In genomic region chr5:129002571-129003011, GRCm38 (mm10) we compare ENCODE assay signal across 9 mouse cellular contexts. TPM values are rescaled to one million over a fixed set of nuclear protein-coding genes. Genes with fewer than 3 reads are reported as not detected.
DNase-seq lines count a peak whose midpoint lies in the region; ATAC-seq and TF ChIP-seq lines count a peak whose summit lies in the region.
"Had no signal": no experiment of that assay in that cellular context is flagged by ENCODE, and none has a peak within 500 bp of the region (broad histone marks: within the 10 kb centered on the region; RNA-seq: fewer than 3 reads in every experiment).

No protein-coding gene starts in this region.

- no peak for TF ChIP-seq POLR2A in MEL (IDR thresholded peaks at IDR 0.05; ENCODE audit: control insufficient read depth in 1 of 2, insufficient read depth in 1 of 2, low read depth in 1 of 2, low read length in 2 of 2, poor library complexity in 1 of 2)

- ATAC-seq in liver, embryonic 12.5 days, result no peak
- no peak for ATAC-seq in forebrain, embryonic 14.5 days
- no peak for ATAC-seq in forebrain, embryonic 12.5 days (ENCODE audit: low FRiP score)

- no peaks in the 10 kb centered on the region for H3K27me3 ChIP-seq in MEL (ENCODE audit: control insufficient read depth in 1 of 2, insufficient read depth in 2 of 2, low read length in 2 of 2)
- no peaks in the 10 kb centered on the region for H3K27me3 ChIP-seq in liver, embryonic 12.5 days (replicated peaks)
- H3K27me3 ChIP-seq in forebrain, embryonic 14.5 days (replicated peaks; ENCODE audit: control insufficient read depth, insufficient read depth, low read length), result no peaks in the 10 kb centered on the region
- H3K27me3 ChIP-seq in forebrain, embryonic 12.5 days, result no peaks in the 10 kb centered on the region; the same call in 1 of the 2 replicates
- H3K27me3 ChIP-seq: hindbrain, embryonic 15.5 days had no signal

- no peak for TF ChIP-seq EP300 in MEL (IDR thresholded peaks at IDR 0.05; ENCODE audit: low read depth in 1 of 2, low read length in 2 of 2)

- H3K36me3 ChIP-seq in MEL (ENCODE audit: control insufficient read depth in 1 of 2, insufficient read depth in 2 of 2, low read length in 2 of 2), result peaks cover 5 to 54% of the 10 kb centered on the region in 2 experiments; a peak in 3 of 4 replicates
- peaks cover 73% of the 10 kb centered on the region for H3K36me3 ChIP-seq in liver, embryonic 12.5 days
- 0 out of 2 replicates have a peak, but pooled peaks cover 11% of the 10 kb centered on the region for H3K36me3 ChIP-seq in forebrain, embryonic 14.5 days (ENCODE audit: control insufficient read depth, insufficient read depth, low read length)
- peaks cover 14% of the 10 kb centered on the region; the same call in 1 of the 2 replicates for H3K36me3 ChIP-seq in forebrain, embryonic 12.5 days (replicated peaks)
- H3K36me3 ChIP-seq: hindbrain, embryonic 15.5 days had no signal

- peak overlapping the region; percentile 88 for H3K4me2 ChIP-seq in liver, embryonic 12.5 days
- no peak overlapping the region for H3K4me2 ChIP-seq in forebrain, embryonic 14.5 days (ENCODE audit: low read length)
- H3K4me2 ChIP-seq in forebrain, embryonic 12.5 days, result no peak overlapping the region
- H3K4me2 ChIP-seq: hindbrain, embryonic 15.5 days had no signal

- H3K9me3 ChIP-seq in MEL (replicated peaks; ENCODE audit: insufficient read depth, low read length), result no peaks in the 10 kb centered on the region
- H3K9me3 ChIP-seq in liver, embryonic 12.5 days (replicated peaks), result no peaks in the 10 kb centered on the region
- H3K9me3 ChIP-seq in forebrain, embryonic 14.5 days (replicated peaks; ENCODE audit: control insufficient read depth, low read length), result no peaks in the 10 kb centered on the region
- no peaks in the 10 kb centered on the region for H3K9me3 ChIP-seq in forebrain, embryonic 12.5 days
- H3K9me3 ChIP-seq: hindbrain, embryonic 15.5 days had no signal

- no peak for TF ChIP-seq CTCF in MEL (IDR thresholded peaks at IDR 0.05 in 2 of 3, conservative IDR thresholded peaks at IDR 0.05 in 1 of 3; ENCODE audit: control insufficient read depth in 1 of 3, insufficient read depth in 1 of 3, low read depth in 2 of 3, low read length in 3 of 3, poor library complexity in 1 of 3, severe bottlenecking in 1 of 3)

- TF ChIP-seq RAD21 in MEL (IDR thresholded peaks at IDR 0.05; ENCODE audit: low read depth, low read length), result no peak

- H3K4me1 ChIP-seq in MEL (ENCODE audit: control insufficient read depth in 1 of 2, insufficient read depth in 2 of 2, low read length in 2 of 2), result peaks cover 9 to 58% of the 10 kb centered on the region in 2 experiments
- peaks cover 82% of the 10 kb centered on the region for H3K4me1 ChIP-seq in liver, embryonic 12.5 days
- H3K4me1 ChIP-seq in forebrain, embryonic 14.5 days (ENCODE audit: control insufficient read depth, insufficient read depth, low read length), result no peaks in the 10 kb centered on the region
- H3K4me1 ChIP-seq in forebrain, embryonic 12.5 days, result peaks cover 27% of the 10 kb centered on the region

- intact Hi-C loops in heart, postnatal 14 days (cut with DNase I), result no loop called here

- 10% methylated on average over 14 of the region's 14 CpGs for WGBS in liver, embryonic 12.5 days (ENCODE audit: insufficient replicate concordance)
- 68% methylated on average over 14 of the region's 14 CpGs for WGBS in forebrain, embryonic 14.5 days
- WGBS in forebrain, embryonic 12.5 days, result 67% methylated on average over 14 of the region's 14 CpGs

- H3K9ac ChIP-seq in MEL (ENCODE audit: control insufficient read depth, low read depth, low read length, poor library complexity, severe bottlenecking), result peak overlapping the region; percentile 23
- peak overlapping the region; percentile 70 for H3K9ac ChIP-seq in liver, embryonic 12.5 days
- H3K9ac ChIP-seq in forebrain, embryonic 14.5 days (ENCODE audit: low read length), result no peak overlapping the region
- no peak overlapping the region for H3K9ac ChIP-seq in forebrain, embryonic 12.5 days
- H3K9ac ChIP-seq: hindbrain, embryonic 15.5 days had no signal

- H3K4me3 ChIP-seq in MEL (ENCODE audit: control insufficient read depth in 1 of 2, insufficient read depth in 1 of 2, low read depth in 2 of 2, low read length in 2 of 2), result peak overlapping the region in 1 of 2 experiments; percentile 6; a peak in 1 of 4 replicates
- H3K4me3 ChIP-seq in liver, embryonic 12.5 days, result peak overlapping the region; percentile 26
- H3K4me3 ChIP-seq in forebrain, embryonic 14.5 days (ENCODE audit: low read depth, low read length), result no peak overlapping the region
- H3K4me3 ChIP-seq in forebrain, embryonic 12.5 days (replicated peaks), result no peak overlapping the region
- H3K4me3 ChIP-seq: hindbrain, embryonic 15.5 days had no signal

- DNase-seq in 416B (ENCODE audit: low read depth), result peak; percentile 74
- peak; percentile 55 for DNase-seq in MEL (ENCODE audit: low read depth, low spot score)
- DNase-seq in heart, postnatal 14 days, result peak; percentile 37 to 49
- no peak for DNase-seq in frontal cortex, adult 2 months (ENCODE audit: extremely low spot score in 1 of 2, low spot score in 1 of 2)
- DNase-seq in layer of hippocampus, adult 11-12 months (ENCODE audit: low spot score), result no peak
- no peak for DNase-seq in forebrain, embryonic 14.5 days (ENCODE audit: low spot score)

- peaks cover 52% of the 10 kb centered on the region for H3K79me2 ChIP-seq in MEL (ENCODE audit: control insufficient read depth, insufficient read depth, low read length, poor library complexity)

- peak overlapping the region; percentile 50 for H3K27ac ChIP-seq in MEL (ENCODE audit: control insufficient read depth, low read depth, low read length)
- peak overlapping the region; percentile 99 for H3K27ac ChIP-seq in liver, embryonic 12.5 days
- H3K27ac ChIP-seq in forebrain, embryonic 14.5 days (ENCODE audit: low read depth, low read length), result no peak overlapping the region
- H3K27ac ChIP-seq in forebrain, embryonic 12.5 days, result no peak overlapping the region
- H3K27ac ChIP-seq: hindbrain, embryonic 15.5 days had no signal

TF ChIP-seq in MEL, 35 proteins besides CTCF, POLR2A, EP300 and RAD21:
- TF ChIP-seq UBTF (IDR thresholded peaks at IDR 0.05; ENCODE audit: borderline replicate concordance, insufficient read depth, low read depth, low read length), result 0 out of 2 replicates have a peak, but pooled peaks have one; percentile 28
- TF ChIP-seq RCOR1 (IDR thresholded peaks at IDR 0.05; ENCODE audit: low read depth, low read length), result no peak
- no peak for TF ChIP-seq NRF1 (IDR thresholded peaks at IDR 0.05; ENCODE audit: insufficient read depth, low read depth, low read length, poor library complexity, severe bottlenecking)
TF ChIP-seq in MEL: peak in this region for 1.

RNA-seq across cellular contexts. Expression of gene Stx2, which starts 5.8 kb away (rescaled TPM):
- total RNA-seq in MEL (2012; rRNA removed), result 69.0 and 84.8 TPM in 2 replicates
- 10 to 100 TPM in 1 of 2 experiments, not detected in 1; 97.1 TPM for polyA plus RNA-seq in MEL (2012; ENCODE audit: insufficient read depth in 1 of 2, insufficient read length in 2 of 2, low read depth in 1 of 2, low replicate concordance in 2 of 2, missing spikeins in 1 of 2)
- 10 to 100 TPM; 16.0 to 18.8 TPM for total RNA-seq in heart, postnatal 14 days (2021)
- 95.8 and 106 TPM in 2 replicates for polyA plus RNA-seq in liver, embryonic 12.5 days (2016; fragmentation: Nextera tagmentation; extraction: Ambion mirVana)
- polyA plus RNA-seq in frontal cortex, adult 2 months (2012; rRNA removed), result 37.6 and 44.6 TPM in 2 replicates
- polyA plus RNA-seq in forebrain, embryonic 14.5 days (2014; fragmentation: Nextera tagmentation; extraction: Ambion mirVana), result 13.9 and 16.9 TPM in 2 replicates
- polyA plus RNA-seq in forebrain, embryonic 12.5 days (2016; fragmentation: Nextera tagmentation; extraction: Ambion mirVana), result 23.1 and 25.7 TPM in 2 replicates

RNA-seq across cellular contexts. Expression of gene Ran, which starts 17.3 kb away (rescaled TPM):
- total RNA-seq in MEL (2012; rRNA removed), result 950 and 1,019 TPM in 2 replicates
- 1,000 to 10,000 TPM in 1 of 2 experiments, 10 to 100 TPM in 1; 91.6 to 2,479 TPM for polyA plus RNA-seq in MEL (2012; ENCODE audit: insufficient read depth in 1 of 2, insufficient read length in 2 of 2, low read depth in 1 of 2, low replicate concordance in 2 of 2, missing spikeins in 1 of 2)
- 100 to 1,000 TPM in 1 of 2 experiments, 10 to 100 TPM in 1; 85.2 to 106 TPM for total RNA-seq in heart, postnatal 14 days (2021)
- 682 and 694 TPM in 2 replicates for polyA plus RNA-seq in liver, embryonic 12.5 days (2016; fragmentation: Nextera tagmentation; extraction: Ambion mirVana)
- polyA plus RNA-seq in frontal cortex, adult 2 months (2012; rRNA removed), result 132 and 137 TPM in 2 replicates
- 595 and 632 TPM in 2 replicates for polyA plus RNA-seq in forebrain, embryonic 14.5 days (2014; fragmentation: Nextera tagmentation; extraction: Ambion mirVana)
- polyA plus RNA-seq in forebrain, embryonic 12.5 days (2016; fragmentation: Nextera tagmentation; extraction: Ambion mirVana), result 821 and 873 TPM in 2 replicates

RNA-seq across cellular contexts. Expression of gene Rimbp2, which starts 49.3 kb away (rescaled TPM):
- total RNA-seq in MEL (2012; rRNA removed), result not detected in 2 replicates
- polyA plus RNA-seq in MEL (2012; ENCODE audit: insufficient read depth in 1 of 2, insufficient read length in 2 of 2, low read depth in 1 of 2, low replicate concordance in 2 of 2, missing spikeins in 1 of 2), result not detected
- not detected for total RNA-seq in heart, postnatal 14 days (2021)
- not detected in 2 replicates for polyA plus RNA-seq in liver, embryonic 12.5 days (2016; fragmentation: Nextera tagmentation; extraction: Ambion mirVana)
- polyA plus RNA-seq in frontal cortex, adult 2 months (2012; rRNA removed), result 100 and 102 TPM in 2 replicates
- 2.2 and 3.4 TPM in 2 replicates for polyA plus RNA-seq in forebrain, embryonic 14.5 days (2014; fragmentation: Nextera tagmentation; extraction: Ambion mirVana)
- 1.00 and 1.3 TPM in 2 replicates for polyA plus RNA-seq in forebrain, embryonic 12.5 days (2016; fragmentation: Nextera tagmentation; extraction: Ambion mirVana)

Comparison
In these comparisons a context has a peak if more than half of its experiments do, and no peak if none do; other contexts are left out.
1. DNase-seq: peak in 416B (single experiment), MEL (single experiment) and heart, postnatal 14 days (2 of 2); none in frontal cortex, adult 2 months (0 of 2), layer of hippocampus, adult 11-12 months (single experiment) and forebrain, embryonic 14.5 days (single experiment).
2. H3K27ac ChIP-seq: peak in MEL (single experiment) and liver, embryonic 12.5 days (single experiment); none in forebrain, embryonic 14.5 days (single experiment) and forebrain, embryonic 12.5 days (single experiment).
3. H3K9ac ChIP-seq: peak in MEL (single experiment) and liver, embryonic 12.5 days (single experiment); none in forebrain, embryonic 14.5 days (single experiment) and forebrain, embryonic 12.5 days (single experiment).
4. RNA of gene Rimbp2, which starts 49.3 kb away (polyA plus RNA-seq): 100 to 102 TPM in frontal cortex, adult 2 months; 2.2 to 3.4 TPM in forebrain, embryonic 14.5 days, 1.00 to 1.3 TPM in forebrain, embryonic 12.5 days, not detected in MEL and not detected in liver, embryonic 12.5 days; every median in the first group is over 10 times any median in the second.